Mouse (Mus musculus): ENCODE measurements around the gene Olfr1307.

Gene Olfr1307

DNA sequence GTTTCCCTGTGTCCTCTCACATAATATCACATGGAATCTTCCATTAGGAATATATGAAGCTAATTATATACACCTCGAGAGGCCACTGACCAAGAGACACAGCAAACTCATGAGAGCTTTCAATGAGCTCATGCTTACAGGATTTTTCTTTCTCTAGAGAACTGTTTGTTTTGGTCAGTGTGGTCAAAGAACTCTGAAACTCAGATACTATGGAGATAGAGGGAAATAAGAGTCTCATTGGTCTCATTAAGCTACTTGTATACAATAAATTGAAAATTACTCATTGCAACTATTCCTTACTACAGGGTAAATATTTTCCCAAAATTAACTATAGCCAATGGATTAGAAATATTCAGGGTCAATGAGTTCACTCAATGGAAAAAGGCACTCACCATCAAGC lies at the start of gene Olfr1307:
Gene Olfr1307, minus strand, starts transcription at position 101 of the 400 bp plus-strand sequence.
- no peak for DNase-seq

DNA sequence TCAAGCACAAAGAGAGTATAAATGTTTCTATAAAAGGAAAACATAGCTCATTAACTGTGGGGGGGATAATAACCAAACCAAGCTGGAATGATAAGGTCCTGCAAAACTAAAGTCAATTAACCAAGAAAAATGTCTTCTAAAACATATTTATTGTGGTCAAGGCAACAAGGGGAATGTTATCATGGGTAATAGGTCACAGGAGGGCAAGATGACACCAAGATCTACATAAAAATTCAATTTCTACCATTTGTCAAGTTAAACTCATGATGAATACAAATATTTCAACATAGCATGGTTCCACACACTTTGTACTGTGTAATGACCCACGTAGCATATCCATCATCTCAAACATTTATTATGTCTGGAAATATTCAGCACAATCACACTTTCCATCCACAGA lies 40.9 kb upstream of the Olfr1307 start, which contains the start of gene Olfr1309:
Gene Olfr1309, minus strand, starts transcription at position 101 of the 400 bp plus-strand sequence.
- no peak for DNase-seq

DNA sequence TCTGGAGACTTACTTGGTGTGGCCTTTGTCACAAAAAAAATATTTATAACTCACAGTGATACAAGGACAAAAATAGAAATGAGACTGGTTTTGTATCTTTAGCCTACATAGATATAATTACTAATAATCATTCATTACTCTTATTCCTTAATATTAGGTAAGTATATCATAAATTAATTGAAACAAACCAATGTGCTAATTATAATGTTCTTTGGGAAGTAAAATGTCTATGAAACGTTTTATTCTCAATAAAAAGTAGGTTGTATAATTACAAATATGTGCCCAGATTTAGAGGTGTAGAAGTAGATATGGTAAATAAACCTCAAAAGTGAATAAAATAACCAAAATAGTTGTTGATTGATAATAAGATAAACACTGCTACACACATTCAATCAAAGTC lies 15.6 kb upstream of the Olfr1307 start, which contains the start of gene Olfr1308:
Gene Olfr1308, minus strand, starts transcription at position 101 of the 400 bp plus-strand sequence.
- no peak for DNase-seq

DNA sequence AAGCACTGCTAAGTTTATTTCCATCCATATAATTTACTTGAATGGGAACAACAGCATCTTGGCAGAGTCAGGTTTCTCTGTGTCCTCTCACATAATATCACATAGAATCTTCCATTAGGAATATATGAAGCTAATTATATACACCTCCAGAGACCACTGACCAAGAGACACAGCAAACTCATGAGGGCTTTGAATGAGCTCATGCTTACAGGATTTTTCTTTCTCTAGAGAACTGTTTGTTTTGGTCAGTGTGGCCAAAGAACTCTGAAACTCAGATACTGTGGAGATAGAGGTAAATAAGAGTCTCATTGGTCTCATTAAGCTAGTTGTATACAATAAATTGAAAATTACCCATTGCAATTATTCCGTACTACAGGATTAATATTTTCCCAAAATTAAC lies 33.1 kb downstream of the Olfr1307 start, which contains the start of gene Olfr1306:
Gene Olfr1306, minus strand, starts transcription at position 101 of the 400 bp plus-strand sequence.
- DNase-seq, result no peak

Measured in kidney, adult 18-20 months (tissue).